Mouse (Mus musculus) kidney, embryonic 16.5 days (tissue): ENCODE measurements around the gene Gm34653. TPM values are rescaled to one million over a fixed set of nuclear protein-coding genes. Genes with fewer than 3 reads are reported as not detected.
"Not testable (repeated sequence)": the region's sequence is repeated elsewhere in the genome, so short reads cannot be mapped to it uniquely, and the experiment has no call there.

Experiments used
- ATAC-seq: fragments of 200-750 bp; cut with Nextera tagmentation; 2 replicates; pipeline ENCODE4 v1.8.0; 2017; ENCODE audit warnings: moderate TSS enrichment; ENCODE audit not compliant: low FRiP score, low TSS enrichment
- H3K27ac ChIP-seq: fragments of 300-500 bp; sonication (generic); 2 replicates; pipeline ENCODE4 v1.5.1; 2014; ENCODE audit warnings: low read length
- H3K27me3 ChIP-seq: fragments of 300-500 bp; sonication (generic); 2 replicates; pipeline ENCODE4 v1.6.1; 2014; ENCODE audit warnings: low read length, control low read depth, mixed read lengths; ENCODE audit not compliant: insufficient read depth
- H3K36me3 ChIP-seq: fragments of 300-500 bp; sonication (generic); 2 replicates; pipeline ENCODE4 v1.6.1; 2014; ENCODE audit warnings: low read length, control low read depth, mixed read lengths; ENCODE audit not compliant: insufficient read depth
- H3K4me1 ChIP-seq: fragments of 300-500 bp; sonication (generic); 2 replicates; pipeline ENCODE4 v1.6.1; 2014; ENCODE audit warnings: low read length, control low read depth, mixed read lengths; ENCODE audit not compliant: insufficient read depth
- H3K4me2 ChIP-seq: fragments of 300-500 bp; sonication (generic); replicated peaks from 2 replicates; pipeline ENCODE4 v1.6.1; 2014; ENCODE audit warnings: low read depth, low read length
- H3K4me3 ChIP-seq: fragments of 300-500 bp; sonication (generic); 2 replicates; pipeline ENCODE4 v1.5.1; 2014; ENCODE audit warnings: mild to moderate bottlenecking, low read length
- H3K9ac ChIP-seq: fragments of 300-500 bp; sonication (generic); replicated peaks from 2 replicates; pipeline ENCODE4 v1.6.1; 2014; ENCODE audit warnings: low read length
- H3K9me3 ChIP-seq: fragments of 300-500 bp; sonication (generic); 2 replicates; pipeline ENCODE4 v1.6.1; 2016; ENCODE audit warnings: low read length, control low read depth
- WGBS: fragments of 180-500 bp; shearing (Covaris S2); extraction: QIAGEN DNeasy Blood & Tissue Kit; methylation state at CpG from one replicate; pipeline ENCODE4 v1.1.7; 2014; 5-methylcytosine and 5-hydroxymethylcytosine counted together
- polyA plus RNA-seq: library from polyadenylated mRNA; unstranded; fragments of >200 nt; fragmentation: Nextera tagmentation; extraction: Ambion mirVana; gene quantifications from 2 replicates; pipeline ENCODE4 v1.2.1, GENCODE M21; 2015

Gm34653 gene
- polyA plus RNA-seq, 1 experiment from 2014 or later: not detected

DNA sequence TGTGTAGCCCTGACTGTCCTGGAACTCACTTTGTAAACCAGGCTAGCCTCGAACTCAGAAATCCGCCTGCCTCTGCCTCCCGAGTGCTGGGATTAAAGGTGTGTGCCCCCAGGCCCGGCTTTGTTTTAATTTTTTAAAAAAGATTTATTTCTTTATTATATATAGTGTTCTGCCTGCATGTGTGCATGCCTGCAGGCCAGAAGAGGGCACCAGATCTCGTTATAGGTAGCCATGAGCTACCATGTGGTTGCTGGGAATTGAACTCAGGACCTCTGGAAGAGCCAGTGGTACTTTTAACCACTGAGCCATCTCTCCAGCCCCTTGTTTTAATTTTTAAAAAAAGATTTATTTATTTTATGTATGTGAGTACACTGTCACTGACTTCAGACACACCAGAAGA is 7.3 kb downstream of the Gm34653 start:
- H3K9ac ChIP-seq, ATAC-seq, H3K36me3 ChIP-seq, H3K27me3 ChIP-seq, H3K27ac ChIP-seq, H3K9me3 ChIP-seq, H3K4me2 ChIP-seq, H3K4me1 ChIP-seq, H3K4me3 ChIP-seq: not testable (repeated sequence)
- WGBS: 76% methylated on average over 5 of the region's 5 CpGs

DNA sequence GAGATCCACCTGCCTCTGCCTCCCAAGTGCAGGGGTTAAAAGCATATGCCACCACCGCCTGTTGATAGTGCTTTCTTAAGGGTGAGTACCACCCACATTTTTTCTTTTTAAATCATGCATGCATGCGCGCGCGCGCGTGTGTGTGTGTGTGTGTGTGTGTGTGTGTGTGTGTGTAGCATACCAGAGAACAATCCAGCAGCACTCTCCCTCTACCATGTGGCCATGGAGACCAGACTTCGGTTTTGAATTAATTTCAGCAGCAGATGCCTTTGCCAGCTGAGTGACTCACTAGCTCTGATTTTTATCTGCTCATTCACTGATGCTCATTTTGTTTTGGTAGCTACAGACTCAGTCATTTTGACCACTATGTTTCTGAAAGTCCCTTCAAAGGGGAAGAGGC is 8.9 kb downstream of the Gm34653 start:
- no peak for ATAC-seq
- WGBS: 87% methylated on average over 8 of the region's 8 CpGs

DNA sequence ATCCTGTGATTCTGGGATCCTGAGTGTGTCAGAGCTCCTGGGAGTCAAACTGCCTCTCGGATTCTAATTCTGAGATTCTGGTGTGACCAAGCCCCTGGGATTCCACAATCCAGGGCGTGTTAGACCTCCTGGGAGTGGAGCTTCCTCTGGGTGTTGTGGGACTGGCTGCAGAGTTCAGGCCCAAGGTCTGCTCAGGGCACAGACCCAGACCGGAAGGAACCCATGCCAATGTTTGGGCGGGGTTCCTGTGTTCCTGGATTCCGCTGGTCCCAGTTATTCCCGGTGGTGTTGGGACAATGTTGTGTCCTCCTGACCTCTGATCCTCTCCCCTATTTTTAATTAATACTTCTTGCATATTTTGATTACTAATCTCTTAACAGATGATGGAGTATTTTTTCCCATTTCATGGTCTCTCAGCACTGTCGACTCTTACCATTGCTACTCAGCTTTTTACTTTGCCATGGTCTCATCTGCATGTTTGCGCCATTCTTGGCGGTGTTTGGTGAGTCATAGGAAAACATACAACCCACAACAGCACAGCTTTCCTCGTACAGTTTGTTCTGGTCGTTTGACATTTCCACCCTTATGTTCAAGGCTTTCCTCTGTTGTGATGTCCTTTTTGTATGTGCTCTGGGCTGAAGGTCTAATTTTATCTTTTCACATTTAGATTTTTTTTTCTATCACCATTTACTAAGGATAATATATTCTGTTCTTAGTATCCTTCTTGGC is 10.6 kb downstream of the Gm34653 start:
- WGBS: 73% methylated on average over 11 of the region's 11 CpGs
- H3K36me3 ChIP-seq: no peaks in the 10 kb centered on the region
- no peak overlapping the region for H3K27ac ChIP-seq

More for the DNA sequence above, 8.9 kb downstream of the Gm34653 start:
- Histone ChIP-seq H3K9ac (no peak overlapping the region), H3K4me2 (no peak overlapping the region), H3K27ac (no peak overlapping the region), H3K27me3 (no peaks in the 10 kb centered on the region), H3K9me3 (no peaks in the 10 kb centered on the region), H3K36me3 (no peaks in the 10 kb centered on the region), H3K4me1 (no peaks in the 10 kb centered on the region), H3K4me3 (no peak overlapping the region)

DNA sequence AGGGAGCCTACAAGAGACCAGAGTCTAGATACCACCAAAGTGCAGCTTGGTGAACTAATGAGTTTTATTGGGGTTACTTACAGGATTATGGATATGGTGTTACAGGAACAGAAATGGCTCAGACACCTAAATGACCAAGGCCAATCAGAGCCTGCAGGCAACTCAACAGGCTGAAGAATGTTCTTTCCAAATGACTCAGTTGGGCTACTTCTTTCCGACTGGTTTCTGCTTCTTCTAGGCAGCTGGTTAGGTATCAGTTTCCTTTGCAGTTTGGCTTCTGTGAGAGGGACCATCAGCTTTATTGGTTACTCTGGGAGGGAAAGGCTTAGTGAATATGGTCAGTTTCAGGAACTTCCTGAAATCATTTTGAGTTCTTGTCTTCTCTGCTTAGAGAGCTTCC is 14.9 kb downstream of the Gm34653 start:
- H3K9ac ChIP-seq: no peak overlapping the region
- H3K27ac ChIP-seq: no peak overlapping the region
- H3K4me3 ChIP-seq: no peak overlapping the region
- no peaks in the 10 kb centered on the region for H3K9me3 ChIP-seq
- H3K27me3 ChIP-seq: no peaks in the 10 kb centered on the region
- 89% methylated on average over 1 of the region's 1 CpGs for WGBS
- ATAC-seq: no peak
- no peaks in the 10 kb centered on the region for H3K4me1 ChIP-seq
- H3K36me3 ChIP-seq: peaks cover 29% of the 10 kb centered on the region
- H3K4me2 ChIP-seq: no peak overlapping the region

More for the DNA sequence above, 10.6 kb downstream of the Gm34653 start:
- no peak overlapping the region for H3K4me3 ChIP-seq
- no peaks in the 10 kb centered on the region for H3K4me1 ChIP-seq
- no peak overlapping the region for H3K4me2 ChIP-seq
- ATAC-seq: no peak
- no peaks in the 10 kb centered on the region for H3K27me3 ChIP-seq
- no peak overlapping the region for H3K9ac ChIP-seq
- H3K9me3 ChIP-seq: no peaks in the 10 kb centered on the region

GRCm38 (mm10) chr2:34855265-34855664 is 22.5 kb downstream of the Gm34653 start:
- Histone ChIP-seq H3K9ac (no peak overlapping the region), H3K4me2 (no peak overlapping the region), H3K4me3 (no peak overlapping the region), H3K27me3 (no peaks in the 10 kb centered on the region), H3K9me3 (no peaks in the 10 kb centered on the region), H3K4me1 (no peaks in the 10 kb centered on the region), H3K36me3 (peaks cover 78% of the 10 kb centered on the region), H3K27ac (no peak overlapping the region)
- 96% methylated on average over 4 of the region's 4 CpGs for WGBS
- ATAC-seq: no peak

- Histone ChIP-seq H3K9me3 (no peaks in the 10 kb centered on the region), H3K4me2 (no peak overlapping the region), H3K4me3 (no peak overlapping the region), H3K27ac (no peak overlapping the region), H3K36me3 (peaks cover 71% of the 10 kb centered on the region), H3K27me3 (no peaks in the 10 kb centered on the region), H3K9ac (no peak overlapping the region), H3K4me1 (no peaks in the 10 kb centered on the region)
- ATAC-seq: no peak
- WGBS: 90% methylated on average over 8 of the region's 8 CpGs
Measured at GRCm38 (mm10) chr2:34857728-34858127, 24.9 kb downstream of the Gm34653 start.

GRCm38 (mm10) chr2:34869680-34870079 is 36.9 kb downstream of the Gm34653 start:
- no peak for ATAC-seq
- H3K9me3 ChIP-seq: no peaks in the 10 kb centered on the region
- peak overlapping the region; percentile 67 for H3K4me2 ChIP-seq
- H3K4me1 ChIP-seq: peaks cover 24% of the 10 kb centered on the region
- H3K27me3 ChIP-seq: no peaks in the 10 kb centered on the region
- peak overlapping the region; percentile 67 for H3K9ac ChIP-seq
- WGBS: 25% methylated on average over 5 of the region's 5 CpGs
- 0 out of 2 replicates have a peak overlapping the region, but pooled peaks have one; percentile 3 for H3K27ac ChIP-seq
- H3K36me3 ChIP-seq: peaks cover 14% of the 10 kb centered on the region
- H3K4me3 ChIP-seq: peak overlapping the region; percentile 45

DNA sequence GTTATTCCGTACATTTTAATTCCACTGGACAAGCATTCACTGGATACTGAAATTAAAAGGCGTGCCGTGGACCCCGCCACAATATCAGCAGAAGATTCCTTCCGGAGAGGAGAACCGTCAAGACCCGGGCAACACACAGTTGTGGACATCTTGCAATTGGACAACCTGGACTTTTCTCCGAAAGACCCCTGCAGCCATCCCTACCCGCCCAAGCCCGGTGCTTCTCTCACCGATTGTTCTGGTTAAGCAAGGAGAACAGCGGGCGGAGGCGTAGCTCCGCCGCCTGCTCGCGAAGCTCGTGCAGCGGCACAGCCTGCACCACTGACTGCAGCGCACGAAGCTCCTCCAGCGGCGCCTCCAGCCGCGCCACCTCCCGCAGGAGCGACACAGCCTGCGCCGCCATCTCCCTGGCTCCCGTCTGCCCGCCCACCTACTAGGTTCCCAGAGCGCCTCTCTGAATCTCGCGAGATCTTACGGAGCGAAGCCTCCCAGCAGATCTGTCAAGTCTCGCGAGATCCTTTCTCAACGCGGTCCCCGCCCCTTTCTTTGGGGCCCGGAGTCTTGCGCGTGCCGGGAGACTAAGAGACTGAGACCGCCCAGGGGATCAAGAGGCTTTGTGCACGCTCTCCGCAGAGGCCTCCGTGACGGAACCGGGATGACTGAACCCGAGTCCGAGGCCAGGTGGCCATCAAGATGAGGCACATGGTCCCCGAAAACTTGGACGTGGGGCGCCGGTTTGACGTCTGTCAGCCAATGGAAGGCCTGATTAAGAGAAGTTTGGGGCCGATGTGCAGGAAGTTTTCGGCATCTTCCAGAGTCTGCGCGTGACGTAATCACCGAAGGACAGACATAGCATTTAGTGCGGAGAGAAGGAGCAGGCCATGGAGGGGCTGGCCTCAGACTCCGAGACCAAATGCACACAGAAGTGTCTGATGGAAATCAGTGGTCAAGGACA is 38.0 kb downstream of the Gm34653 start:
- Histone ChIP-seq H3K4me2 (peak overlapping the region; percentile 87), H3K27ac (peak overlapping the region; percentile 98), H3K36me3 (peaks cover 3% of the 10 kb centered on the region; the same call in 1 of the 2 replicates), H3K4me3 (peak overlapping the region; percentile 91), H3K27me3 (peaks cover 3% of the 10 kb centered on the region; the same call in 1 of the 2 replicates), H3K9ac (peak overlapping the region; percentile 97), H3K4me1 (peaks cover 24% of the 10 kb centered on the region), H3K9me3 (no peaks in the 10 kb centered on the region)
- peak; percentile 96 for ATAC-seq
- WGBS: under 1% methylated on average over 67 of the region's 67 CpGs

DNA sequence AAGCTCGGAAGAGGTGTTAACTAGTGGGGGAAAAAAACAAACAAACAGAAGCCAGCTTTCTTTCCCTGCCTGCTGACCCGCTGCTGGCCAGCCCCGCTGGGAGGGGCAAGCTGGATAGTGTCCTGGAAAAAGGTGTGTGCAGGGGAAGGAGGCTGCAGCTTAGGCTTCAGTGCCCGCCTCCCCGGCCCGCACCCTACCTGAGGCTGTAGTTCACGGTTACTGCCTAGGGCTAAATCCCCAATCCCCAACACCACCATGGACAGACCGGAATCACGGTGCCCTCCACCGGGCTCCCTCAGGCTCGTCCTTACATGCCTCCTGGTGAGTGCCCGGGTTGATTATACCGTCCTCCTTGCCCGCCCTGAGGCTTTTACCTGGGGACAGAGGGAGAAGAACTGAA is 41.5 kb downstream of the Gm34653 start, which contains the start of gene Cutal:
Cutal (plus strand) TSS at position 126 of the 400 bp plus-strand sequence.
- no peaks in the 10 kb centered on the region for H3K36me3 ChIP-seq
- no peaks in the 10 kb centered on the region for H3K9me3 ChIP-seq
- peak; percentile 29; the same call in 1 of the 2 replicates for ATAC-seq
- peak within 1 kb of the TSS; percentile 66 for H3K9ac ChIP-seq
- H3K27ac ChIP-seq: peak within 1 kb of the TSS; percentile 83
- H3K4me2 ChIP-seq: peak within 1 kb of the TSS; percentile 53
- H3K4me3 ChIP-seq: peak within 1 kb of the TSS; percentile 47
- H3K27me3 ChIP-seq: peaks cover 5% of the 10 kb centered on the region; the same call in 1 of the 2 replicates
- H3K4me1 ChIP-seq: peaks cover 18% of the 10 kb centered on the region
- WGBS: 0% methylated on average over 14 of the region's 14 CpGs
